In the genomic region with DNA sequence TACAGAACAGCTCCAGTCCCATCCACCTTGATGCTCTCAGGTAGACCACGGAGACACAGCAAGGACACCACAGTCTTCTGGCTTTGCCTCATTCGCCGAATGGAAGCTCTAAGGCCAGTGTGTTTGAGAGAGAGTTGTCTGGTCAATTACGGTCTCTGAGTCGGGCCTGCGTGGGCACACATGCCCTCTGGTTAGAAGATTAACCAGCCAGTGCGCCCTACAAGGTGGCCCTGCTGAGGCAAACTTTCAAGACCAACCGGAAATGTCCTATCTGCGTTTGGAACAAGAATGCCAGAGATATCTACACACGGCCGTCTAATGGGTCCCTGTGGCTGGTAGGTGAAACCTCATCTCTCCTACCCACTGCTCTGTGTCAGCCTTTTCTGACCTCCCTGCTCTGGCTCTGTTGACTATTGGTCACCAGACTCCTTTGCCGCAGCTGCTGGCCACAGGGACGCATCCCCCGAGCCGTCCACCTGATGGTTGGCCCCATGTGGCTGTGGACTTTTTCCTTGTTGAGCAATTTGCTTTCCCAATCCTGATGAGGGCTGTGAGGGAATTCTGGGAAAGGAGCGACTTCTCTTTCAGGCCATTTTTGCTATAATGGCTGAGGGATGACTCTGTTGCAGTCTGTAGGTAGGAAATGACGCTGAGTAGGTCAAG, we compare ENCODE assay signal across 14 mouse cellular contexts.
"Had no signal": no experiment of that assay in that cellular context is flagged by ENCODE, and none has a peak within 500 bp of the region (broad histone marks: within the 10 kb centered on the region; RNA-seq: fewer than 3 reads in every experiment).

No protein-coding gene starts in this region.

- H3K4me1 ChIP-seq: hindbrain, embryonic 15.5 days; megakaryocyte, embryonic 14.5 days; midbrain, embryonic 12.5 days had no signal

- DNase-seq: kidney, adult 11 months; kidney, adult 9 months; kidney, postnatal 10 days; left cerebral cortex, postnatal 4 days; lung, adult 2 months; right cerebral cortex, adult 18-20 months; right cerebral cortex, postnatal 25 days had no signal

- H3K9me3 ChIP-seq: hindbrain, embryonic 15.5 days; limb, embryonic 13.5 days; megakaryocyte, embryonic 14.5 days; midbrain, embryonic 12.5 days had no signal

- ATAC-seq: lung, postnatal 0 days had no signal

- H3K9ac ChIP-seq: hindbrain, embryonic 15.5 days; limb, embryonic 13.5 days; midbrain, embryonic 12.5 days had no signal

- H3K4me2 ChIP-seq: hindbrain, embryonic 15.5 days; limb, embryonic 13.5 days; midbrain, embryonic 12.5 days had no signal

- H3K27ac ChIP-seq: hindbrain, embryonic 15.5 days; limb, embryonic 13.5 days; macrophage; midbrain, embryonic 12.5 days; stomach, postnatal 0 days had no signal

- H3K36me3 ChIP-seq: hindbrain, embryonic 15.5 days; limb, embryonic 13.5 days; midbrain, embryonic 12.5 days had no signal

- H3K4me3 ChIP-seq: hindbrain, embryonic 15.5 days; limb, embryonic 13.5 days; megakaryocyte, embryonic 14.5 days; midbrain, embryonic 12.5 days had no signal
